Mouse (Mus musculus) midbrain, embryonic 16.5 days (tissue): ENCODE measurements around the gene Eya3. TPM values are rescaled to one million over a fixed set of nuclear protein-coding genes. Genes with fewer than 3 reads are reported as not detected.
"Not testable (repeated sequence)": the region's sequence is repeated elsewhere in the genome, so short reads cannot be mapped to it uniquely, and the experiment has no call there.

Source experiments
- ATAC-seq: fragments of 200-750 bp; cut with Nextera tagmentation; 2 replicates; pipeline ENCODE4 v1.8.0; 2017; ENCODE audit warnings: moderate TSS enrichment
- H3K27ac ChIP-seq: fragments of 300-500 bp; sonication (generic); 2 replicates; pipeline ENCODE4 v1.5.1; 2014; ENCODE audit warnings: mild to moderate bottlenecking, low read length, mixed read lengths
- H3K27me3 ChIP-seq: fragments of 300-500 bp; sonication (generic); 2 replicates; pipeline ENCODE4 v1.6.1; 2014; ENCODE audit warnings: low read depth, low read length, mixed read lengths; ENCODE audit not compliant: control insufficient read depth, insufficient read depth
- H3K36me3 ChIP-seq: fragments of 300-500 bp; sonication (generic); 2 replicates; pipeline ENCODE4 v1.6.1; 2014; ENCODE audit warnings: mild to moderate bottlenecking, low read length, moderate library complexity, mixed read lengths; ENCODE audit not compliant: control insufficient read depth, insufficient read depth
- H3K4me1 ChIP-seq: fragments of 300-500 bp; sonication (generic); 2 replicates; pipeline ENCODE4 v1.6.1; 2014; ENCODE audit warnings: mild to moderate bottlenecking, low read length, mixed read lengths; ENCODE audit not compliant: control insufficient read depth, insufficient read depth
- H3K4me2 ChIP-seq: fragments of 300-500 bp; sonication (generic); 2 replicates; pipeline ENCODE4 v1.6.1; 2014; ENCODE audit warnings: mild to moderate bottlenecking, low read length, mixed read lengths
- H3K4me3 ChIP-seq: fragments of 300-500 bp; sonication (generic); 2 replicates; pipeline ENCODE4 v1.5.1; 2014; ENCODE audit warnings: low read depth, mild to moderate bottlenecking, low read length, moderate library complexity, mixed read lengths
- H3K9ac ChIP-seq: fragments of 300-500 bp; sonication (generic); 2 replicates; pipeline ENCODE4 v1.6.1; 2014; ENCODE audit warnings: low read depth, low read length, mixed read lengths
- H3K9me3 ChIP-seq: fragments of 300-500 bp; sonication (generic); replicated peaks from 2 replicates; pipeline ENCODE4 v1.6.1; 2014; ENCODE audit warnings: mild to moderate bottlenecking, low read length, mixed read lengths; ENCODE audit not compliant: control insufficient read depth, poor library complexity, severe bottlenecking
- WGBS: fragments of 180-500 bp; shearing (Covaris S2); extraction: QIAGEN DNeasy Blood & Tissue Kit; methylation state at CpG from one replicate; pipeline ENCODE4 v1.1.7; 2014; 5-methylcytosine and 5-hydroxymethylcytosine counted together
- polyA plus RNA-seq: library from polyadenylated mRNA; unstranded; fragments of >200 nt; fragmentation: Nextera tagmentation; extraction: Ambion mirVana; gene quantifications from 2 replicates; pipeline ENCODE4 v1.2.1, GENCODE M21; 2015

The Eya3 gene
- 11.2 and 15.0 TPM in 2 replicates for polyA plus RNA-seq

GRCm38 (mm10) chr4:132638461-132639190 is at the start of gene Eya3:
Gene Eya3, plus strand, starts transcription at chr4:132638987.
- Histone ChIP-seq H3K9me3 (no peaks in the 10 kb centered on the region), H3K36me3 (no peaks in the 10 kb centered on the region), H3K27me3 (no peaks in the 10 kb centered on the region), H3K27ac (peak within 1 kb of the TSS; percentile 82), H3K4me2 (peak within 1 kb of the TSS; percentile 79), H3K4me3 (peak within 1 kb of the TSS; percentile 93), H3K4me1 (peaks cover 10% of the 10 kb centered on the region), H3K9ac (peak within 1 kb of the TSS; percentile 82)
- under 1% methylated on average over 41 of the region's 41 CpGs for WGBS
- peak; percentile 99 for ATAC-seq

GRCm38 (mm10) chr4:132590642-132591041 is 48.1 kb upstream of the Eya3 start:
- H3K27me3 ChIP-seq: no peaks in the 10 kb centered on the region
- no peaks in the 10 kb centered on the region for H3K36me3 ChIP-seq
- WGBS: 82% methylated on average over 10 of the region's 10 CpGs
- H3K27ac ChIP-seq: no peak overlapping the region
- ATAC-seq: no peak
- H3K4me1 ChIP-seq: no peaks in the 10 kb centered on the region
- no peak overlapping the region for H3K4me3 ChIP-seq
- no peaks in the 10 kb centered on the region for H3K9me3 ChIP-seq
- no peak overlapping the region for H3K9ac ChIP-seq
- H3K4me2 ChIP-seq: no peak overlapping the region

- Histone ChIP-seq H3K9me3 (no peaks in the 10 kb centered on the region), H3K4me1 (no peaks in the 10 kb centered on the region), H3K36me3 (no peaks in the 10 kb centered on the region), H3K9ac (no peak overlapping the region), H3K4me3 (no peak overlapping the region), H3K4me2 (no peak overlapping the region), H3K27me3 (no peaks in the 10 kb centered on the region), H3K27ac (no peak overlapping the region)
- 90% methylated on average over 9 of the region's 9 CpGs for WGBS
- no peak for ATAC-seq
Measured at GRCm38 (mm10) chr4:132592958-132593357, 45.8 kb upstream of the Eya3 start.

GRCm38 (mm10) chr4:132594191-132594590 is 44.6 kb upstream of the Eya3 start:
- no peaks in the 10 kb centered on the region for H3K27me3 ChIP-seq
- whole genome bisulfite sequencing: 30% methylated on average over 4 of the region's 4 CpGs
- no peak overlapping the region for H3K4me3 ChIP-seq
- H3K9ac ChIP-seq: no peak overlapping the region
- no peak for ATAC-seq
- no peak overlapping the region for H3K27ac ChIP-seq
- no peaks in the 10 kb centered on the region for H3K4me1 ChIP-seq
- no peaks in the 10 kb centered on the region for H3K9me3 ChIP-seq
- H3K4me2 ChIP-seq: no peak overlapping the region
- no peaks in the 10 kb centered on the region for H3K36me3 ChIP-seq

- H3K36me3 ChIP-seq: no peaks in the 10 kb centered on the region
- H3K4me2 ChIP-seq: no peak overlapping the region
- WGBS: 87% methylated on average over 2 of the region's 2 CpGs
- H3K27ac ChIP-seq: no peak overlapping the region
- ATAC-seq: no peak
- H3K9ac ChIP-seq: no peak overlapping the region
- no peak overlapping the region for H3K4me3 ChIP-seq
- H3K9me3 ChIP-seq: no peaks in the 10 kb centered on the region
- H3K27me3 ChIP-seq: no peaks in the 10 kb centered on the region
- no peaks in the 10 kb centered on the region for H3K4me1 ChIP-seq
Measured at GRCm38 (mm10) chr4:132598861-132599260, 39.9 kb upstream of the Eya3 start.

- WGBS: 87% methylated on average over 3 of the region's 3 CpGs
- H3K36me3 ChIP-seq: no peaks in the 10 kb centered on the region
- H3K4me3 ChIP-seq: no peak overlapping the region
- no peaks in the 10 kb centered on the region for H3K9me3 ChIP-seq
- no peak overlapping the region for H3K4me2 ChIP-seq
- no peak for ATAC-seq
- no peak overlapping the region for H3K27ac ChIP-seq
- no peaks in the 10 kb centered on the region for H3K4me1 ChIP-seq
- H3K9ac ChIP-seq: no peak overlapping the region
- H3K27me3 ChIP-seq: no peaks in the 10 kb centered on the region
Measured at GRCm38 (mm10) chr4:132599764-132600163, 39.0 kb upstream of the Eya3 start.

- no peaks in the 10 kb centered on the region for H3K4me1 ChIP-seq
- WGBS: 79% methylated on average over 6 of the region's 6 CpGs
- H3K9me3 ChIP-seq: no peaks in the 10 kb centered on the region
- H3K27me3 ChIP-seq: no peaks in the 10 kb centered on the region
- H3K4me2 ChIP-seq: no peak overlapping the region
- ATAC-seq: no peak
- H3K36me3 ChIP-seq: no peaks in the 10 kb centered on the region
- H3K4me3 ChIP-seq: no peak overlapping the region
- H3K9ac ChIP-seq: no peak overlapping the region
- no peak overlapping the region for H3K27ac ChIP-seq
Measured at GRCm38 (mm10) chr4:132600465-132600864, 38.3 kb upstream of the Eya3 start.

GRCm38 (mm10) chr4:132601242-132601641 is 37.5 kb upstream of the Eya3 start:
- not testable (repeated sequence) for H3K9ac ChIP-seq, H3K4me3 ChIP-seq, ATAC-seq, H3K27me3 ChIP-seq, H3K36me3 ChIP-seq, H3K9me3 ChIP-seq, H3K4me2 ChIP-seq, H3K4me1 ChIP-seq, H3K27ac ChIP-seq
- WGBS: 90% methylated on average over 4 of the region's 5 CpGs

GRCm38 (mm10) chr4:132603468-132603867 is 35.3 kb upstream of the Eya3 start:
- Histone ChIP-seq H3K27ac (no peak overlapping the region), H3K27me3 (no peaks in the 10 kb centered on the region), H3K36me3 (no peaks in the 10 kb centered on the region), H3K4me1 (no peaks in the 10 kb centered on the region), H3K9ac (no peak overlapping the region), H3K9me3 (no peaks in the 10 kb centered on the region), H3K4me3 (no peak overlapping the region), H3K4me2 (no peak overlapping the region)
- WGBS: 88% methylated on average over 4 of the region's 4 CpGs
- no peak for ATAC-seq
